Mouse (Mus musculus): ENCODE results near the gene Mrpl17. TPM values are rescaled to one million over a fixed set of nuclear protein-coding genes. Genes with fewer than 3 reads are reported as not detected.

Mrpl17 gene
- polyA plus RNA-seq, 1 experiment = 271 TPM

GRCm38 (mm10) chr7:105776026-105776425 lies 34.9 kb downstream of the Mrpl17 start:
- H3K4me1 ChIP-seq (ENCODE audit: control insufficient read depth, insufficient read depth, low read length) = no peaks in the 10 kb centered on the region
- no peak for DNase-seq
- TF ChIP-seq POLR2A (IDR thresholded peaks at IDR 0.05; ENCODE audit: low read depth, low read length) = no peak
- no peak for TF ChIP-seq CTCF (conservative IDR thresholded peaks at IDR 0.05; ENCODE audit: insufficient read depth, insufficient read length, low read depth, low read length)
- 82% methylated on average over 2 of the region's 2 CpGs for WGBS
- H3K4me3 ChIP-seq (ENCODE audit: insufficient read depth, low read depth, low read length) = no peak overlapping the region
- no peak overlapping the region for H3K27ac ChIP-seq (ENCODE audit: insufficient read depth, low read depth, low read length)
- no peaks in the 10 kb centered on the region for H3K36me3 ChIP-seq (ENCODE audit: control insufficient read depth, insufficient read depth, low read length)
- no peaks in the 10 kb centered on the region for H3K27me3 ChIP-seq (replicated peaks; ENCODE audit: control insufficient read depth, insufficient read depth, low read length)

DNA sequence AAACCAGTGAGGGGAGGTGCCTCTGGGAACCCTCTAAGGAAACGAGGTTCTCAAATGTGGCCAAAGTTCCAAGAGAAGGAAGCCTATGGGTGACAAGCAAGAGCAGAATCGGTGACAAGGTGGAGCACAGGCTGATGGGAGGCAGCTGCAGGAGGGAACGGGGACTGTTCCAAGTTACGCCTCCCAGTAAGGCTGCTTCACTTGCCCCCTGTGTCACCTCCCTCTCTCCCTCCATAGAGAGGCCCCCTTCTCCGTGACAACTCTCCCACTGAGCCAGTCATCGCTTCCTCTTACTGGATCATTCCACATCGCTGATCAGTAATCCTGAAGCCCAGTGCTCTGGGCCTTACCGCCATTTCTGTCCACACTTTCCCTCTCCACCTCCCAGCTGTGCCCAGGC lies 36.2 kb downstream of the Mrpl17 start:
- no peak overlapping the region for H3K4me3 ChIP-seq (ENCODE audit: insufficient read depth, low read depth, low read length)
- no peaks in the 10 kb centered on the region for H3K27me3 ChIP-seq (replicated peaks; ENCODE audit: control insufficient read depth, insufficient read depth, low read length)
- TF ChIP-seq CTCF (conservative IDR thresholded peaks at IDR 0.05; ENCODE audit: insufficient read depth, insufficient read length, low read depth, low read length) (no peak), POLR2A (IDR thresholded peaks at IDR 0.05; ENCODE audit: low read depth, low read length) (no peak)
- H3K27ac ChIP-seq (ENCODE audit: insufficient read depth, low read depth, low read length) = no peak overlapping the region
- WGBS = 28% methylated on average over 8 of the region's 8 CpGs
- peak; percentile 67 for DNase-seq
- H3K36me3 ChIP-seq (ENCODE audit: control insufficient read depth, insufficient read depth, low read length) = no peaks in the 10 kb centered on the region
- H3K4me1 ChIP-seq (ENCODE audit: control insufficient read depth, insufficient read depth, low read length) = no peaks in the 10 kb centered on the region

DNA sequence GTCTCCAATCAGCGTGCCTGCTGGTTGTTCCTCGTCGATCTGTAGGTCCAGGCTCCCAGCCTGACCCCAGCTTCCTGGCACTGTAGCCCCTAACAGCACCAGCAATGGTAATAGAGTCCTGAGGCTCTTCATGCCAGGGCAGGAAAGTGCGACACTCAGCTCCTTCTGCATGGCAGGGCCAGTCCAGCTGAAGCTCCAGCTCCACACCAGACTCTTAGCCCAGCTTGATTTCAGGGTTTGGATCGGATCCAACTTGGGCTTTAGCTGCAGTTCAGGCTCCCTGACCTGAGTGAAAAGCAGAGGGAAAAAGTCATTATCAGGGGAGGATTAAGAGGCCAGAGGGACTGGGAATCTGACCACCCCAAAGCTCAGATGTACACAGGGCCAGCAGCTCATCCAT lies 37.9 kb downstream of the Mrpl17 start:
- H3K4me1 ChIP-seq (ENCODE audit: control insufficient read depth, insufficient read depth, low read length) = no peaks in the 10 kb centered on the region
- 70% methylated on average over 5 of the region's 5 CpGs for WGBS
- H3K36me3 ChIP-seq (ENCODE audit: control insufficient read depth, insufficient read depth, low read length) = no peaks in the 10 kb centered on the region
- TF ChIP-seq POLR2A (IDR thresholded peaks at IDR 0.05; ENCODE audit: low read depth, low read length) (no peak), CTCF (conservative IDR thresholded peaks at IDR 0.05; ENCODE audit: insufficient read depth, insufficient read length, low read depth, low read length) (no peak)
- no peaks in the 10 kb centered on the region for H3K27me3 ChIP-seq (replicated peaks; ENCODE audit: control insufficient read depth, insufficient read depth, low read length)
- DNase-seq = no peak
- H3K27ac ChIP-seq (ENCODE audit: insufficient read depth, low read depth, low read length) = no peak overlapping the region
- no peak overlapping the region for H3K4me3 ChIP-seq (ENCODE audit: insufficient read depth, low read depth, low read length)

- H3K4me1 ChIP-seq (ENCODE audit: control insufficient read depth, insufficient read depth, low read length) = no peaks in the 10 kb centered on the region
Measured at GRCm38 (mm10) chr7:105772331-105772730, 38.6 kb downstream of the Mrpl17 start.

DNA sequence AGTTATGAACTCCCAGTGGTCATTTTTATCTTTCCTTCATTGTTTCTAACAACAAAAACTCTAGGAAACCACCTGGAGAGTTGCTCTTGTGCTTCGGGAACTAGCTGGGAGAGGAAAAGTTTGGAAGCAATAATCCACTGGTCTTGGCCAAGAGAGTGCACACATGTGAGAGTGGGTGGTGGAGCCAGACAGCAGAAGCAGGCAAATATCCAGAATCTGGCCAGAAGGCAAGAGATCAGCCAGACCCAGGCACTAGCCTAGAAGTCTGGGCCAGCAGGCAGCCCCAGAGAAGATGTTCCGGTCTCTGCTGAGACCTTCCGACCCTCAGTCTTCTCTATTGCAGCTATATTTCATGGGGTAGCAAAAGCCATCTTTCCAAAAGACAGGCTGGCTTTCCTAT lies 40.9 kb downstream of the Mrpl17 start:
- Histone ChIP-seq H3K27me3 (replicated peaks; ENCODE audit: control insufficient read depth, insufficient read depth, low read length) (no peaks in the 10 kb centered on the region), H3K27ac (ENCODE audit: insufficient read depth, low read depth, low read length) (no peak overlapping the region), H3K4me1 (ENCODE audit: control insufficient read depth, insufficient read depth, low read length) (no peaks in the 10 kb centered on the region), H3K4me3 (ENCODE audit: insufficient read depth, low read depth, low read length) (no peak overlapping the region), H3K36me3 (ENCODE audit: control insufficient read depth, insufficient read depth, low read length) (no peaks in the 10 kb centered on the region)
- no peak for TF ChIP-seq CTCF (conservative IDR thresholded peaks at IDR 0.05; ENCODE audit: insufficient read depth, insufficient read length, low read depth, low read length)
- no peak for TF ChIP-seq POLR2A (IDR thresholded peaks at IDR 0.05; ENCODE audit: low read depth, low read length)
- 69% methylated on average over 3 of the region's 3 CpGs for WGBS
- DNase-seq = peak; percentile 43

More at GRCm38 (mm10) chr7:105772331-105772730, 38.6 kb downstream of the Mrpl17 start:
- no peaks in the 10 kb centered on the region for H3K36me3 ChIP-seq (ENCODE audit: control insufficient read depth, insufficient read depth, low read length)
- no peak overlapping the region for H3K27ac ChIP-seq (ENCODE audit: insufficient read depth, low read depth, low read length)
- no peaks in the 10 kb centered on the region for H3K27me3 ChIP-seq (replicated peaks; ENCODE audit: control insufficient read depth, insufficient read depth, low read length)
- TF ChIP-seq POLR2A (IDR thresholded peaks at IDR 0.05; ENCODE audit: low read depth, low read length) = no peak
- no peak for TF ChIP-seq CTCF (conservative IDR thresholded peaks at IDR 0.05; ENCODE audit: insufficient read depth, insufficient read length, low read depth, low read length)
- no peak for DNase-seq
- WGBS = 94% methylated on average over 15 of the region's 15 CpGs
- no peak overlapping the region for H3K4me3 ChIP-seq (ENCODE audit: insufficient read depth, low read depth, low read length)

GRCm38 (mm10) chr7:105767729-105768165 lies 43.2 kb downstream of the Mrpl17 start:
- DNase-seq = peak; percentile 68
- no peaks in the 10 kb centered on the region for H3K4me1 ChIP-seq (ENCODE audit: control insufficient read depth, insufficient read depth, low read length)
- no peaks in the 10 kb centered on the region for H3K27me3 ChIP-seq (replicated peaks; ENCODE audit: control insufficient read depth, insufficient read depth, low read length)
- 36% methylated on average over 6 of the region's 6 CpGs for WGBS
- TF ChIP-seq CTCF (conservative IDR thresholded peaks at IDR 0.05; ENCODE audit: insufficient read depth, insufficient read length, low read depth, low read length) (no peak), POLR2A (IDR thresholded peaks at IDR 0.05; ENCODE audit: low read depth, low read length) (no peak)
- H3K4me3 ChIP-seq (ENCODE audit: insufficient read depth, low read depth, low read length) = no peak overlapping the region
- H3K36me3 ChIP-seq (ENCODE audit: control insufficient read depth, insufficient read depth, low read length) = no peaks in the 10 kb centered on the region; the same call in 1 of the 2 replicates
- H3K27ac ChIP-seq (ENCODE audit: insufficient read depth, low read depth, low read length) = peak overlapping the region; percentile 53

DNA sequence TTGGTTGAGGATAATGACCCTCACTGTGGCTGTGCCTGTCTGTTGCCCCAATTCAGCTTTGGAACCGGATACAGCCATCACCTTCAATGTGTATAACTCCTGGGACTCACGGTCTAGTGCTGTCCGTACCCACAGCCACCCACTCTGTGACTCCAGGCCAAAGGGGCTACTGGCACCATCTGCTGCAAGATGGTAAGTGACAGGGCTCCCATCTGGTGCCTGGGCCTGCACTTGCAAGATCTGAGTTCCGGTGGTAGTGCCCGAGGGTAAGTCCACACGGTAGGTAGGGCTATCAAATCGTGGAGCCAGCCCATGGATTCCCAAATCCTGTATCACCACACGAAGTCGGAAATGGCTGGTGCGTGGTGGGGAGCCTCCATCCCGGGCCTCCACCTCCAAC lies 46.6 kb downstream of the Mrpl17 start:
- H3K4me3 ChIP-seq (ENCODE audit: insufficient read depth, low read depth, low read length) = no peak overlapping the region
- TF ChIP-seq CTCF (conservative IDR thresholded peaks at IDR 0.05; ENCODE audit: insufficient read depth, insufficient read length, low read depth, low read length) (no peak), POLR2A (IDR thresholded peaks at IDR 0.05; ENCODE audit: low read depth, low read length) (no peak)
- H3K27ac ChIP-seq (ENCODE audit: insufficient read depth, low read depth, low read length) = no peak overlapping the region
- H3K27me3 ChIP-seq (replicated peaks; ENCODE audit: control insufficient read depth, insufficient read depth, low read length) = no peaks in the 10 kb centered on the region
- DNase-seq = no peak
- H3K36me3 ChIP-seq (ENCODE audit: control insufficient read depth, insufficient read depth, low read length) = no peaks in the 10 kb centered on the region; the same call in 1 of the 2 replicates
- WGBS = 94% methylated on average over 11 of the region's 11 CpGs
- no peaks in the 10 kb centered on the region for H3K4me1 ChIP-seq (ENCODE audit: control insufficient read depth, insufficient read depth, low read length)
